Mouse (Mus musculus) kidney, postnatal 0 days (tissue): Measurements from ENCODE around the gene Dpagt1. TPM values are rescaled to one million over a fixed set of nuclear protein-coding genes. Genes with fewer than 3 reads are reported as not detected.
"Not testable (repeated sequence)": the region's sequence is repeated elsewhere in the genome, so short reads cannot be mapped to it uniquely, and the experiment has no call there.

Experiments used
- ATAC-seq: fragments of 200-750 bp; cut with Nextera tagmentation; replicated peaks from 2 replicates; pipeline ENCODE4 v1.8.0; 2017; ENCODE audit warnings: low read depth, moderate number of reproducible peaks, moderate TSS enrichment, moderate library complexity; ENCODE audit not compliant: low FRiP score
- DNase-seq: peaks from one replicate; pipeline ENCODE4 v3.0.0-alpha.2; 2016; ENCODE audit warnings: low spot score
- H3K27ac ChIP-seq: fragments of 300-500 bp; sonication (generic); 2 replicates; pipeline ENCODE4 v1.5.1; 2014; ENCODE audit warnings: mild to moderate bottlenecking
- H3K27me3 ChIP-seq: fragments of 300-500 bp; sonication (generic); 2 replicates; pipeline ENCODE4 v1.6.1; 2014; ENCODE audit warnings: low read length, mixed read lengths; ENCODE audit not compliant: insufficient read depth
- H3K36me3 ChIP-seq: fragments of 300-500 bp; sonication (generic); 2 replicates; pipeline ENCODE4 v1.6.1; 2014; ENCODE audit warnings: low read length, mixed read lengths; ENCODE audit not compliant: insufficient read depth
- H3K4me1 ChIP-seq: fragments of 300-500 bp; sonication (generic); replicated peaks from 2 replicates; pipeline ENCODE4 v1.6.1; 2014; ENCODE audit warnings: antibody characterized with exemption, low read length, mixed read lengths; ENCODE audit not compliant: insufficient read depth
- H3K4me2 ChIP-seq: fragments of 300-500 bp; sonication (generic); 2 replicates; pipeline ENCODE4 v1.6.1; 2014; ENCODE audit warnings: mild to moderate bottlenecking, low read length, moderate library complexity, mixed read lengths
- H3K4me3 ChIP-seq: fragments of 300-500 bp; sonication (generic); replicated peaks from 2 replicates; pipeline ENCODE4 v1.5.1; 2014; ENCODE audit warnings: low read depth, low read length
- H3K9ac ChIP-seq: fragments of 300-500 bp; sonication (generic); 2 replicates; pipeline ENCODE4 v1.6.1; 2014; ENCODE audit warnings: low read depth, low read length
- H3K9me3 ChIP-seq: fragments of 300-500 bp; sonication (generic); replicated peaks from 2 replicates; pipeline ENCODE4 v1.6.1; 2016; ENCODE audit warnings: low read length, inconsistent platforms, mixed read lengths
- CTCF ChIP-seq: IDR thresholded peaks from 2 replicates; pipeline ENCODE4 v1.5.1; 2016; ENCODE audit warnings: antibody characterized with exemption, low read depth, mild to moderate bottlenecking, moderate library complexity
- WGBS: fragments of 180-500 bp; shearing (Covaris S2); extraction: QIAGEN DNeasy Blood & Tissue Kit; methylation state at CpG from one replicate; pipeline ENCODE4 v1.1.7; 2014; 5-methylcytosine and 5-hydroxymethylcytosine counted together
- polyA plus RNA-seq: library from polyadenylated mRNA; unstranded; fragments of >200 nt; fragmentation: Nextera tagmentation; extraction: Ambion mirVana; gene quantifications from 2 replicates; pipeline ENCODE4 v1.2.1, GENCODE M21; 2015

Gene Dpagt1
- polyA plus RNA-seq, 1 experiment from 2014 or later = 32.2 TPM

GRCm38 (mm10) chr9:44361190-44361917, 35.5 kb downstream of the Dpagt1 start, which contains the start of gene Vps11:
Vps11 (minus strand) TSS chr9:44361670.
- no peak; the same call in 1 of the 2 replicates for TF ChIP-seq CTCF
- no peaks in the 10 kb centered on the region for H3K27me3 ChIP-seq
- peak within 1 kb of the TSS; percentile 80 for H3K9ac ChIP-seq
- H3K4me3 ChIP-seq = peak within 1 kb of the TSS; percentile 92
- peaks cover 20% of the 10 kb centered on the region for H3K36me3 ChIP-seq
- 0 out of 2 replicates have a peak, but pooled peaks cover 7% of the 10 kb centered on the region for H3K4me1 ChIP-seq
- peak within 1 kb of the TSS; percentile 90 for H3K4me2 ChIP-seq
- peak; percentile 99 for DNase-seq
- H3K9me3 ChIP-seq = no peaks in the 10 kb centered on the region
- peak; percentile 91 for ATAC-seq
- WGBS = under 1% methylated on average over 44 of the region's 44 CpGs
- peak within 1 kb of the TSS; percentile 76 for H3K27ac ChIP-seq

GRCm38 (mm10) chr9:44361931-44362330, 36.1 kb downstream of the Dpagt1 start:
- DNase-seq, H3K27me3 ChIP-seq, H3K9me3 ChIP-seq, ATAC-seq, H3K4me1 ChIP-seq, H3K9ac ChIP-seq: not testable (repeated sequence)
- peak overlapping the region; percentile 76; the same call in 1 of the 2 replicates for H3K27ac ChIP-seq
- H3K4me2 ChIP-seq = peak overlapping the region; percentile 90
- 45% methylated on average over 4 of the region's 4 CpGs for WGBS
- H3K4me3 ChIP-seq = peak overlapping the region; percentile 92
- peaks cover 14% of the 10 kb centered on the region for H3K36me3 ChIP-seq

- Histone ChIP-seq H3K4me1 (0 out of 2 replicates have a peak, but pooled peaks cover 7% of the 10 kb centered on the region), H3K27me3 (no peaks in the 10 kb centered on the region), H3K4me2 (no peak overlapping the region), H3K27ac (no peak overlapping the region), H3K4me3 (no peak overlapping the region), H3K9me3 (no peaks in the 10 kb centered on the region), H3K9ac (no peak overlapping the region), H3K36me3 (no peaks in the 10 kb centered on the region)
- no peak for DNase-seq
- ATAC-seq = no peak
- peak; percentile 49 for TF ChIP-seq CTCF
- WGBS = 70% methylated on average over 3 of the region's 3 CpGs
Measured at GRCm38 (mm10) chr9:44364480-44364879, 38.7 kb downstream of the Dpagt1 start.

GRCm38 (mm10) chr9:44373386-44373785, 47.6 kb downstream of the Dpagt1 start:
- Histone ChIP-seq H3K9me3 (no peaks in the 10 kb centered on the region), H3K9ac (no peak overlapping the region), H3K4me3 (no peak overlapping the region), H3K27ac (no peak overlapping the region), H3K4me2 (no peak overlapping the region), H3K4me1 (no peaks in the 10 kb centered on the region; the same call in 1 of the 2 replicates), H3K27me3 (no peaks in the 10 kb centered on the region), H3K36me3 (no peaks in the 10 kb centered on the region)
- ATAC-seq (no peak), DNase-seq (no peak)
- no peak for TF ChIP-seq CTCF

- ATAC-seq = no peak
- 89% methylated on average over 6 of the region's 6 CpGs for WGBS
- Histone ChIP-seq H3K27ac (no peak overlapping the region), H3K9me3 (no peaks in the 10 kb centered on the region), H3K27me3 (no peaks in the 10 kb centered on the region), H3K4me3 (no peak overlapping the region), H3K4me1 (peaks cover 6% of the 10 kb centered on the region; the same call in 1 of the 2 replicates), H3K9ac (no peak overlapping the region), H3K4me2 (no peak overlapping the region), H3K36me3 (no peaks in the 10 kb centered on the region)
- TF ChIP-seq CTCF = no peak
- DNase-seq = no peak
Measured at GRCm38 (mm10) chr9:44376141-44376540, 50.3 kb downstream of the Dpagt1 start.

- H3K27ac ChIP-seq, DNase-seq, H3K4me2 ChIP-seq, ATAC-seq, H3K27me3 ChIP-seq, H3K9me3 ChIP-seq, H3K4me1 ChIP-seq, H3K9ac ChIP-seq, H3K4me3 ChIP-seq: not testable (repeated sequence)
- WGBS = 85% methylated on average over 2 of the region's 2 CpGs
- peaks cover 11% of the 10 kb centered on the region; the same call in 1 of the 2 replicates for H3K36me3 ChIP-seq
Measured at GRCm38 (mm10) chr9:44377335-44377734, 51.5 kb downstream of the Dpagt1 start.
